Mouse (Mus musculus) ES-CJ7 (cell line): ENCODE measurements around the gene Cmtm7.
A peak's percentile ranks its signal among the peaks of the same experiment; 100 is the strongest.

Source experiments
- DNase-seq: peaks from one replicate; pipeline ENCODE4 v3.0.0; 2011; ENCODE audit warnings: low read depth, low spot score

The Cmtm7 gene

GRCm38 (mm10) chr9:114761848-114762247 lies 19.8 kb downstream of the Cmtm7 start:
- DNase-seq: peak; percentile 36

GRCm38 (mm10) chr9:114760353-114760752 lies 21.3 kb downstream of the Cmtm7 start:
- no peak for DNase-seq

- no peak for DNase-seq
These were observed 21.8 kb downstream of the Cmtm7 start for GRCm38 (mm10) chr9:114759886-114760285.

GRCm38 (mm10) chr9:114758801-114759200 lies 22.9 kb downstream of the Cmtm7 start:
- no peak for DNase-seq

- DNase-seq: no peak
These were observed 23.4 kb downstream of the Cmtm7 start for GRCm38 (mm10) chr9:114758272-114758671.

GRCm38 (mm10) chr9:114752863-114753484 lies 28.7 kb downstream of the Cmtm7 start:
- peak; percentile 88 for DNase-seq

GRCm38 (mm10) chr9:114752311-114752710 lies 29.3 kb downstream of the Cmtm7 start:
- no peak for DNase-seq

GRCm38 (mm10) chr9:114751582-114751981 lies 30.1 kb downstream of the Cmtm7 start:
- DNase-seq: no peak

- DNase-seq: peak; percentile 29
These were observed 34.2 kb downstream of the Cmtm7 start for GRCm38 (mm10) chr9:114747466-114747865.

- DNase-seq: no peak
These were observed 34.6 kb downstream of the Cmtm7 start for GRCm38 (mm10) chr9:114747012-114747411.

GRCm38 (mm10) chr9:114745654-114746053 lies 36.0 kb downstream of the Cmtm7 start:
- no peak for DNase-seq

GRCm38 (mm10) chr9:114745163-114745562 lies 36.5 kb downstream of the Cmtm7 start:
- DNase-seq: no peak

- DNase-seq: no peak
These were observed 38.9 kb downstream of the Cmtm7 start for GRCm38 (mm10) chr9:114742731-114743130.

GRCm38 (mm10) chr9:114740336-114740735 lies 41.3 kb downstream of the Cmtm7 start:
- DNase-seq: no peak

- DNase-seq: no peak
These were observed 45.2 kb downstream of the Cmtm7 start for GRCm38 (mm10) chr9:114736442-114736841.

- DNase-seq: no peak
These were observed 48.4 kb downstream of the Cmtm7 start for GRCm38 (mm10) chr9:114733238-114733637.

- peak; percentile 41 for DNase-seq
These were observed 49.6 kb downstream of the Cmtm7 start for GRCm38 (mm10) chr9:114731871-114732682.

GRCm38 (mm10) chr9:114731011-114731755 lies 50.5 kb downstream of the Cmtm7 start, which contains the start of gene Cmtm6:
Gene Cmtm6, plus strand, starts transcription at chr9:114731116.
- peak; percentile 97 for DNase-seq

- no peak for DNase-seq
These were observed 51.5 kb downstream of the Cmtm7 start for GRCm38 (mm10) chr9:114729911-114730805.

GRCm38 (mm10) chr9:114728432-114728831 lies 53.2 kb downstream of the Cmtm7 start:
- peak; percentile 74 for DNase-seq

- peak; percentile 58 for DNase-seq
These were observed 54.3 kb downstream of the Cmtm7 start for GRCm38 (mm10) chr9:114727315-114727714.
